Mouse (Mus musculus): ENCODE data around the gene Fxyd1.

DNA sequence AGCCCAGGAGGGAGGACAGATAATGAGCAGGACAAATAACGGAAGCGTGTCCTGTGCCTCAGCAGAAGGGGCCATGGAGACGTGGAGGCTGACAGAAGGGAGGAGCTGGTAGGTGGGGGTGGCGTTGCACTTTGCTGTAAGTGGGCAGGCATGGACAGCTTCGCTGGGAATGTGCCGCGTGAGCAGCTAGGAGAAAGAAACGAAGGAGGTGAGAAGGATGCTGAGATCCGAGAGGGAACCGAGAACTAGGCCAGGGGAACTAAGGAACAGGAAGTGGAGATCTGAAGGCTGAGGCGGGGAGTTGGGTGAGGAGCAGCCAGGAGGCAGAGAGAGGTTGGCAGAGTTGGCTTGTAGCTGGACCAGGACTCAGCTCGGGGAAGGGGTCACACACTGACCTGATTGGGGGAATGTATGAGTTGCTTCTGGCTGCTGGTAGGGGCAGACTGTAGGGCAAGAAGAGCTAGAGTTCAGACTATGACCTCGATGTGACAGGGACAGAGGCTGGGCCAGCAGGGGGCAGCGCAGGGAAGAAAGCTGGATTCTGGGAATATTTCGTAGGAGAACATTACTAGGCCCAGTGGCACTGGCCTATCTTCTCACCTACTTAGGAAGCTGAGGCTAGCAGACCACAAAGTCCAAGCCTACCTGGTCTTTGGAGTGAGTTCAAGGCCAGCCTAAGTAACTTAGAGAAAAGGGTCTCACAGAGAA is 48.2 kb upstream of the Fxyd1 start:
- no peak for TF ChIP-seq POLR2A (IDR thresholded peaks at IDR 0.05; ENCODE audit: borderline replicate concordance, extremely low read depth, insufficient read depth, insufficient read length, poor library complexity, severe bottlenecking)
- TF ChIP-seq CTCF (IDR thresholded peaks at IDR 0.05; ENCODE audit: borderline replicate concordance, extremely low read depth, insufficient read depth, insufficient read length), result peak; percentile 61

Data from brain, embryonic 14.5 days (tissue).